In genomic region chr2:129403786-129404185, GRCm38 (mm10) we compare ENCODE assay signal across 21 mouse cellular contexts. TPM values are rescaled to one million over a fixed set of nuclear protein-coding genes. Genes with fewer than 3 reads are reported as not detected.
DNase-seq lines count a peak whose midpoint lies in the region; ATAC-seq and TF ChIP-seq lines count a peak whose summit lies in the region.
"Had no signal": no experiment of that assay in that cellular context is flagged by ENCODE, and none has a peak within 500 bp of the region (broad histone marks: within the 10 kb centered on the region; RNA-seq: fewer than 3 reads in every experiment).

No protein-coding gene starts in this region.

- TF ChIP-seq CTCF in G1E (IDR thresholded peaks at IDR 0.05; ENCODE audit: low read depth, low read length): no peak

- no peak overlapping the region; the same call in 1 of the 2 replicates for H3K4me3 ChIP-seq in G1E (ENCODE audit: low read depth, low read length)
- no peak overlapping the region for H3K4me3 ChIP-seq in kidney, embryonic 14.5 days (ENCODE audit: low read length)

- 88% methylated on average over 2 of the region's 2 CpGs for WGBS in kidney, embryonic 14.5 days

- H3K27ac ChIP-seq in kidney, embryonic 14.5 days (ENCODE audit: low read depth, low read length): no peak overlapping the region

- no peaks in the 10 kb centered on the region for H3K36me3 ChIP-seq in G1E (replicated peaks)
- no peaks in the 10 kb centered on the region for H3K36me3 ChIP-seq in kidney, embryonic 14.5 days (ENCODE audit: control insufficient read depth, insufficient read depth, low read length)

- peak; percentile 68 for ATAC-seq in G1E (ENCODE audit: extremely low read depth, insufficient number of reproducible peaks, low FRiP score, poor library complexity, severe bottlenecking)
- ATAC-seq in kidney, embryonic 14.5 days (ENCODE audit: low FRiP score, low TSS enrichment): no peak
- ATAC-seq: activated CD4-positive, CD25-positive, alpha-beta regulatory T cell, adult 4 months; CD4-positive, CD25-positive, alpha-beta regulatory T cell, adult 4 months; Patski had no signal

- no peak overlapping the region for H3K4me2 ChIP-seq in kidney, embryonic 14.5 days (replicated peaks; ENCODE audit: low read depth, low read length)

- no peaks in the 10 kb centered on the region for H3K27me3 ChIP-seq in G1E (ENCODE audit: insufficient read depth, low read length)
- no peaks in the 10 kb centered on the region for H3K27me3 ChIP-seq in kidney, embryonic 14.5 days (ENCODE audit: control insufficient read depth, insufficient read depth, low read length)
- H3K27me3 ChIP-seq: CH12.LX had no signal

- H3K9ac ChIP-seq in kidney, embryonic 14.5 days (ENCODE audit: low read depth, low read length): no peak overlapping the region

- DNase-seq in heart, adult 11 months: peak; percentile 14
- no peak for DNase-seq in heart, adult 8-10 months (ENCODE audit: low spot score)
- peak; percentile 21 for DNase-seq in G1E (ENCODE audit: low spot score)
- DNase-seq: adrenal gland, adult 2 months; adrenal gland, adult 8-10 months; adrenal gland, postnatal 10 days; adrenal gland, postnatal 14 days; adrenal gland, postnatal 25 days; adrenal gland, postnatal 36 days; B cell, adult 2 months; cerebellum, adult 11 months; cerebellum, adult 11-12 months; cerebellum, adult 18-20 months; cerebellum, adult 2 months had no signal

- peaks cover 79% of the 10 kb centered on the region for H3K4me1 ChIP-seq in G1E (ENCODE audit: insufficient read depth, low read depth, low read length)
- H3K4me1 ChIP-seq in kidney, embryonic 14.5 days (ENCODE audit: control insufficient read depth, insufficient read depth, low read length): no peaks in the 10 kb centered on the region

- H3K9me3 ChIP-seq in G1E (replicated peaks): no peaks in the 10 kb centered on the region
- H3K9me3 ChIP-seq in kidney, embryonic 14.5 days (ENCODE audit: control insufficient read depth, low read length): no peaks in the 10 kb centered on the region

RNA-seq across cellular contexts. Expression of gene Il1b, which starts 32.8 kb away (rescaled TPM):
- total RNA-seq in heart, adult 8-10 months (2022): 1 to 10 TPM in 2 of 4 experiments, under 1 TPM in 2; 0.47 to 1.9 (median 1.0) TPM
- 56.0 and 82.2 TPM in 2 replicates for total RNA-seq in G1E (2014; fragmentation: Nextera tagmentation)
- total RNA-seq in G1E (2017): 11.2 and 12.2 TPM in 2 replicates
- polyA plus RNA-seq in G1E (2012): 0.18 and 0.26 TPM in 2 replicates
- not detected in 2 replicates for polyA plus RNA-seq in kidney, embryonic 14.5 days (2014; fragmentation: Nextera tagmentation; extraction: Ambion mirVana)
- total RNA-seq: adrenal gland, postnatal 25 days; ES-E14 had no signal
- polyA plus RNA-seq: activated CD4-positive, CD25-positive, alpha-beta regulatory T cell, adult 4 months; C2C12; Patski had no signal

Comparison
In these comparisons a context has a peak if more than half of its experiments do, and no peak if none do; other contexts are left out.
1. RNA of gene Il1b, which starts 32.8 kb away (total RNA-seq): 11.2 to 82.2 TPM in G1E; 0.47 to 1.9 TPM in heart, adult 8-10 months; every median in the first group is over 4 times any median in the second.